Mouse (Mus musculus): Measurements from ENCODE around the gene Ccdc191. TPM values are rescaled to one million over a fixed set of nuclear protein-coding genes. Genes with fewer than 3 reads are reported as not detected.

The Ccdc191 gene
- polyA plus RNA-seq, 1 experiment from 2014 or later, result 14.1 TPM

DNA sequence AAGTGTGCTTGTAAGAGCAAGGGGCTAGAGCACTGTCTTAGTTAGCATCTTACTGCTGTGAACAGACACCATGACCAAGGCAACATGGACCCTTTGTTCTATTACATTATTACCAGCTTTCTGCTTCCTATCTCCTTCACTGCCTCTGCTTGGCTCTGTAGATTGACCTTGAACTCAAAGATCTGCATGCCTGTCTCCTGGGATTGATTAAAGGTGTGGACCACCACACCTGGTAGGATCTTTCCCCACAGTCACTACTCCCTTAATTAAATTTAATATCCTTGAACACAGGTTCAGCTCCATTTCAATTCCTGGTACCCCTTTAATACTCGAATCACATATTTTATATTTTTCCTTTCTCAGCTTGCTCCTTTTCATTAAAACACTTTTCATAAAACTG is 36.2 kb downstream of the Ccdc191 start:
- no peaks in the 10 kb centered on the region for H3K9me3 ChIP-seq (ENCODE audit: low read length)
- WGBS, result 79% methylated on average over 1 of the region's 1 CpGs
- H3K4me1 ChIP-seq (ENCODE audit: insufficient read depth, low read length), result no peaks in the 10 kb centered on the region
- H3K36me3 ChIP-seq (ENCODE audit: insufficient read depth, low read length), result no peaks in the 10 kb centered on the region
- no peak for ATAC-seq (ENCODE audit: low FRiP score, low TSS enrichment)
- no peak overlapping the region for H3K9ac ChIP-seq (replicated peaks; ENCODE audit: low read length)
- H3K27me3 ChIP-seq (ENCODE audit: insufficient read depth, low read length), result no peaks in the 10 kb centered on the region
- no peak overlapping the region for H3K4me3 ChIP-seq (ENCODE audit: low read length)
- H3K27ac ChIP-seq (ENCODE audit: low read length), result no peak overlapping the region
- H3K4me2 ChIP-seq (replicated peaks; ENCODE audit: low read depth, low read length), result no peak overlapping the region

DNA sequence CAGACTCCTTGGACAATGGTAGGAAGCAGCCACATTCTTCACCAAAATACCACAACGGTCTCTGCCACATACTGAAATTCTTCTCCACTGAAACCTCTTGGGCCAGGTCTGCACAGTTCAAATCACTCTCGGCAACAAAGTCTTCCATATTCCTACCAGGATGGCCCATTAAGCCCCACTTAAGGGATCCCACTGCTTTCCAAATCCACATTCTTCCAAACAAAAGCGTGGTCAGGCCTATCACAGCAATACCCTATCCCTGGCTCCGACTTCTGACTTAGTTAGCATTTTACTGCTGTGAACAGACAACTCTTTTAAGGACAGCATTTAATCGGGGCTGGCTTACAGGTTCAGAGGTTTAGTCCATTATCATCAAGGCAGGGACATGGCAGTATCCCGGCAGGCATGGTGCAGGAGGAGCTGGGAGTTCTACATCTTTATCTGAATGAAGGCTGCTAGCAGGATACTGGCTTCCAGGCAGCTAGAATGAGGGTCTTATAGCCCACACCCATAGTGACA is 36.8 kb downstream of the Ccdc191 start, which contains the start of gene Qtrt2:
Gene Qtrt2, minus strand, starts transcription at position 469 of the 519 bp plus-strand sequence.
- Histone ChIP-seq H3K9me3 (ENCODE audit: low read length) (no peaks in the 10 kb centered on the region), H3K36me3 (ENCODE audit: insufficient read depth, low read length) (no peaks in the 10 kb centered on the region), H3K4me3 (ENCODE audit: low read length) (no peak within 1 kb of the TSS), H3K4me2 (replicated peaks; ENCODE audit: low read depth, low read length) (no peak within 1 kb of the TSS), H3K4me1 (ENCODE audit: insufficient read depth, low read length) (no peaks in the 10 kb centered on the region), H3K27me3 (ENCODE audit: insufficient read depth, low read length) (no peaks in the 10 kb centered on the region), H3K9ac (replicated peaks; ENCODE audit: low read length) (no peak within 1 kb of the TSS), H3K27ac (ENCODE audit: low read length) (no peak within 1 kb of the TSS)
- no peak for ATAC-seq (ENCODE audit: low FRiP score, low TSS enrichment)
- 68% methylated on average over 6 of the region's 6 CpGs for WGBS

DNA sequence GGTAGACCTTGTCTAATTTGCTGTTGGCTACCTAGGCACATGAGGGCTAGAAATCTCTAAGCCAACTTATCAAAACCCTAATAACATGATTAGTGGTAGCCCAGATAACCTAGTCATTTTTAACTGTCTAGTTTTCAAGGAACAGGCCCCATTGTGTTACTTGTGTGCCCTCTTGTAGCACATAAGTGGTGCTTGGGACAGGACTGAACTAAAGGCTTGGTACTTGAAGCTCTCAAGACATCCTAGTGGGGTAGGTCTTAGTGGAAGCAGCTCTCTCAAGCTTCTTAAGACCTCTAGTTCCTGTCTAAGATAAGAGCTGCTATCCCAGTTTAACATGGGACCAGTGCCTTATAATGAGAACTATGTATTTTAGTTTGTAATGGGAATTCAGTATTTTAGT is 41.0 kb downstream of the Ccdc191 start:
- Histone ChIP-seq H3K36me3 (ENCODE audit: insufficient read depth, low read length) (no peaks in the 10 kb centered on the region), H3K4me2 (replicated peaks; ENCODE audit: low read depth, low read length) (no peak overlapping the region), H3K27me3 (ENCODE audit: insufficient read depth, low read length) (no peaks in the 10 kb centered on the region), H3K4me3 (ENCODE audit: low read length) (no peak overlapping the region), H3K4me1 (ENCODE audit: insufficient read depth, low read length) (no peaks in the 10 kb centered on the region), H3K27ac (ENCODE audit: low read length) (no peak overlapping the region), H3K9ac (replicated peaks; ENCODE audit: low read length) (no peak overlapping the region), H3K9me3 (ENCODE audit: low read length) (no peaks in the 10 kb centered on the region)
- ATAC-seq (ENCODE audit: low FRiP score, low TSS enrichment), result no peak

DNA sequence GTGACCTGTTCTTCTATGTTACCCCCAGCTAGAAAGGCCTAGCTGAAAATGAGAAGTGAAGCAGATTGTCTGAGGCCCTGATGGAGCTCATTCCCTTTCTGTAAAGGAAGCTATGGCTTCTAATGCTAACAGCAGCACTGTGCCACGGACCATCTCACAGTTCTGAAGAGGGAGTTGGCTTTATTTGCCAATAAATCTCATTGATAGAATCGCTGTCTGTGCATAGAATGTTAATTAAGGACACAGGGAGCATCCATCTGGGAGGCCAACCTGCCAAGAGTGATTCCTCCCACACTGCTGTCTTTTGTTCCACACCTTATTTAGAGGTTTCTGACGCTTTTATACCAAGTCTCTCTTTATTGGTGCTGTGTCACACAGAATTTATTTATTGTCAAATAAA is 41.9 kb downstream of the Ccdc191 start:
- no peak overlapping the region for H3K4me3 ChIP-seq (ENCODE audit: low read length)
- no peak for ATAC-seq (ENCODE audit: low FRiP score, low TSS enrichment)
- whole genome bisulfite sequencing, result 23% methylated on average over 3 of the region's 3 CpGs

DNA sequence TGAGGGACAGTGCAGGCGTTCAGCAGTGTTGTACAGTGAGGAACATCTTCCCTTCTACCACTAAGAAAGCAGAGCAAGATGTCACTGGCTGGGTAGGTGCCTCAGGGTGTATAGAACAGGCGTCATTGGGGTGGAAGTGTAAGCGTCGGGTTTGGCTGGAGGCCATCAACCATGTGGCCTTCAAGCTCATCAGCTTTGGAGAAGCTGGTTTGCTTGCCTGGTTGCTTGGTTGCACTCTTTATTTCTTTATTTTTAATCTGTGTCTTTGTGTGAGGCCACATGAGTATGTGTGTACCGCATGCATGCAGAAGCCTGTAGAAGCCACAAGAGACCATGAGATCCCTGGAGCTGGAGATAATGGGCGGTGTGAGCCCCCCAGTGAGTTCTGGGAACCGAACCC is 42.7 kb downstream of the Ccdc191 start:
- no peak for ATAC-seq (ENCODE audit: low FRiP score, low TSS enrichment)
- H3K4me3 ChIP-seq (ENCODE audit: low read length), result no peak overlapping the region
- H3K4me1 ChIP-seq (ENCODE audit: insufficient read depth, low read length), result no peaks in the 10 kb centered on the region
- 92% methylated on average over 7 of the region's 7 CpGs for WGBS
- H3K27ac ChIP-seq (ENCODE audit: low read length), result no peak overlapping the region
- no peak overlapping the region for H3K9ac ChIP-seq (replicated peaks; ENCODE audit: low read length)
- no peak overlapping the region for H3K4me2 ChIP-seq (replicated peaks; ENCODE audit: low read depth, low read length)
- no peaks in the 10 kb centered on the region for H3K36me3 ChIP-seq (ENCODE audit: insufficient read depth, low read length)
- no peaks in the 10 kb centered on the region for H3K27me3 ChIP-seq (ENCODE audit: insufficient read depth, low read length)
- no peaks in the 10 kb centered on the region for H3K9me3 ChIP-seq (ENCODE audit: low read length)

More for the DNA sequence above, 41.9 kb downstream of the Ccdc191 start:
- Histone ChIP-seq H3K27me3 (ENCODE audit: insufficient read depth, low read length) (no peaks in the 10 kb centered on the region), H3K4me2 (replicated peaks; ENCODE audit: low read depth, low read length) (no peak overlapping the region), H3K36me3 (ENCODE audit: insufficient read depth, low read length) (no peaks in the 10 kb centered on the region), H3K9me3 (ENCODE audit: low read length) (no peaks in the 10 kb centered on the region), H3K9ac (replicated peaks; ENCODE audit: low read length) (no peak overlapping the region), H3K4me1 (ENCODE audit: insufficient read depth, low read length) (no peaks in the 10 kb centered on the region), H3K27ac (ENCODE audit: low read length) (no peak overlapping the region)

DNA sequence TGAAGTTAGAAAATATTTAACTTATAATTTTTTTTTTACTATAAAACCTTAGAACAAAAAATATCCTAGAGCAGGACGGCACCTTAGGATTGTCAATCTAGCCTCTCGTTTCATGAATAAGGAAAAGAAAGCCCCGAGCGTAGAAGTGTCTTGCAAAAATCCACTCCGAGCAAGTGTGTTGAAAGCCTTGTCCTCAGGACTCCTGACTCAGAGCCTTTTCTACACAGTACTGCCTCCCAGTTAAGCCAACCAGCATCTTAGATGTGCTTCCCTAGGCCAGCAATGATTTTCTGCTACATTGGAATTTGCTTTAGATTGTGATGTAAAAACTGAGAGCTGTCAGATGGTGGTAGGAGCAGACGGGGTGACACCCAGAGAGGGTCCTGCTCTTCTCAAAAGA is 43.4 kb downstream of the Ccdc191 start:
- Histone ChIP-seq H3K27ac (ENCODE audit: low read length) (no peak overlapping the region), H3K9ac (replicated peaks; ENCODE audit: low read length) (no peak overlapping the region), H3K27me3 (ENCODE audit: insufficient read depth, low read length) (no peaks in the 10 kb centered on the region), H3K4me3 (ENCODE audit: low read length) (no peak overlapping the region), H3K4me1 (ENCODE audit: insufficient read depth, low read length) (no peaks in the 10 kb centered on the region), H3K36me3 (ENCODE audit: insufficient read depth, low read length) (no peaks in the 10 kb centered on the region), H3K4me2 (replicated peaks; ENCODE audit: low read depth, low read length) (no peak overlapping the region), H3K9me3 (ENCODE audit: low read length) (no peaks in the 10 kb centered on the region)
- no peak for ATAC-seq (ENCODE audit: low FRiP score, low TSS enrichment)
- WGBS, result 84% methylated on average over 6 of the region's 6 CpGs

DNA sequence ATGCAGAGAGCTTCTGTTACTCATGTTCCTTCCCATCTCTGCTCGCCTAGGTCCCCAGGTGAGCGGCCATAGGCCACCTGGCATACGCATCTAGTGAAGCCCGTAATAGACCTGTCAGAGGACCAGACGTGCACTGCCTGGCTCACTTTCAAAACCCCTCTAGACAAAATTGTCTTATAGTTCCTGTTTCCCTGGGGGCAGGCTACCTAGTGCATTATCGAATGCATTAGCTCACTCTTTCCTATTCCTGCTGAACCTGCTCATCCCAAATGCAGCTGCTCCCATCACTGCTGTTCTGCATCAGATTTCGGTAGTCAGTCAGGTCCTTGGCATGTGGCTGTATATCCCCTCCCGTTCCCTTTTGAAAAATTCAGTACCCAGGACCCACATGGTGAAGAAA is 45.3 kb downstream of the Ccdc191 start:
- Histone ChIP-seq H3K4me3 (ENCODE audit: low read length) (no peak overlapping the region), H3K4me2 (replicated peaks; ENCODE audit: low read depth, low read length) (no peak overlapping the region), H3K9ac (replicated peaks; ENCODE audit: low read length) (no peak overlapping the region), H3K9me3 (ENCODE audit: low read length) (no peaks in the 10 kb centered on the region), H3K36me3 (ENCODE audit: insufficient read depth, low read length) (no peaks in the 10 kb centered on the region), H3K4me1 (ENCODE audit: insufficient read depth, low read length) (no peaks in the 10 kb centered on the region), H3K27ac (ENCODE audit: low read length) (no peak overlapping the region), H3K27me3 (ENCODE audit: insufficient read depth, low read length) (no peaks in the 10 kb centered on the region)
- WGBS, result 88% methylated on average over 8 of the region's 8 CpGs
- no peak for ATAC-seq (ENCODE audit: low FRiP score, low TSS enrichment)

DNA sequence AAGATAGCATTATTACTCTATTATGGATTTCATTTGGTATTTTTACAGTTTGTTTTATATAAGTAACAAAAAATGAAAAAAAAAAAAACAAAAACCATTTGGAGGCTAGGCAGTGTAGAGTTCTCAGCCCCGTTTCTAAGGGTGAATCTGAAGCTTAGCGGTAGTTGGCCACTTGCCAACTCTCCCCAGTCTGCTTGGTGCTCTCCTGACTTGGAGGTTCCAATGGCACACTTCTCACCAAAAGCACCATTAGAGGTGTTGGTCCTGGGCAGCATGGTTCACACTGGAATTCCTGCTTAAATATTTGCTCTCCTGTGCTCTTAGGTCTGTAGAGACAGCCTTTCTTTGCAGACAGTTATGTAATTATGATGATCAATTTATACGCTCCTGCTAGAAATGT is 45.8 kb downstream of the Ccdc191 start:
- H3K9me3 ChIP-seq (ENCODE audit: low read length), result no peaks in the 10 kb centered on the region
- H3K4me1 ChIP-seq (ENCODE audit: insufficient read depth, low read length), result no peaks in the 10 kb centered on the region
- no peak overlapping the region for H3K4me3 ChIP-seq (ENCODE audit: low read length)
- H3K4me2 ChIP-seq (replicated peaks; ENCODE audit: low read depth, low read length), result no peak overlapping the region
- no peaks in the 10 kb centered on the region for H3K27me3 ChIP-seq (ENCODE audit: insufficient read depth, low read length)
- no peak overlapping the region for H3K9ac ChIP-seq (replicated peaks; ENCODE audit: low read length)
- WGBS, result 73% methylated on average over 3 of the region's 3 CpGs
- ATAC-seq (ENCODE audit: low FRiP score, low TSS enrichment), result no peak
- no peak overlapping the region for H3K27ac ChIP-seq (ENCODE audit: low read length)
- no peaks in the 10 kb centered on the region for H3K36me3 ChIP-seq (ENCODE audit: insufficient read depth, low read length)

DNA sequence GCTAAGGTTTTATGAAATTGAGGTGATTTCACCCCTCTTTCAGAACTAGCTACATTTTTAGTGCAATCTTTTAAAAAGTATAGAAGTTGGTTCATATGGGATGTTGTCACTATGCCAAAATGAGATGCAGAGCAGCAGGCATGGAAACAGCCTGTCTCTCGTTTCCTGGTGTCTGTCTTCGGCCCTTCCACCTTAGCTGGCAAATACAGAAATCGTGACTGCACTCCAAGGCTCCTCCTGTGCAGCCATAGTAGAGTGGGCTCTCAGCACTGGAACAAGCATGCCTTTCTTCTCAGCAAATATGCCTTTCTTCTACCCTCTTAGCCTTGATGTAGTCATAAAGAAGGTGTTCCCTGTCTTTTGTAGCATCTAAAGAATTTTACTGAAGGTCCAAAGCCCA is 46.3 kb downstream of the Ccdc191 start:
- H3K4me3 ChIP-seq (ENCODE audit: low read length), result no peak overlapping the region
- no peak for ATAC-seq (ENCODE audit: low FRiP score, low TSS enrichment)
- no peak overlapping the region for H3K9ac ChIP-seq (replicated peaks; ENCODE audit: low read length)
- WGBS, result 79% methylated on average over 3 of the region's 3 CpGs
- no peaks in the 10 kb centered on the region for H3K4me1 ChIP-seq (ENCODE audit: insufficient read depth, low read length)
- H3K4me2 ChIP-seq (replicated peaks; ENCODE audit: low read depth, low read length), result no peak overlapping the region
- H3K27me3 ChIP-seq (ENCODE audit: insufficient read depth, low read length), result no peaks in the 10 kb centered on the region
- H3K36me3 ChIP-seq (ENCODE audit: insufficient read depth, low read length), result no peaks in the 10 kb centered on the region
- no peaks in the 10 kb centered on the region for H3K9me3 ChIP-seq (ENCODE audit: low read length)
- no peak overlapping the region for H3K27ac ChIP-seq (ENCODE audit: low read length)

DNA sequence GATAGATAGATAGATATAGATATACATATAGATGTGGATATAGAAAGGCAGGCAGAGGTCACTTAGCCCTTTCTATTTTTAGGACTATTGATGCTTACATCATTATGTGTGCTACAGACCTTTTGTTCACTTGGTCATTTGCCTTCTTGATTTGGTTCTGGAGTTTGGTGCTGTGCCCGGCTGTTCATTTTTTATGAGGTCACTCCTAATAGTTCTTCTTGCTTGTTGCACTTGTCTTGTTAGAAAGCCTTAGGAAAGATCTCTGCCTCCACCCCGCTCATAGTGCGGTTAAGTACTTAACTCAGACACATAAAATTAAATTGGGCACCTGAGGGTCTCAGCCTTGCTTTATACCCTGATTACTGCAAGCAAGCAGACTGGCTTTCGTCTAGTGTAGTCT is 51.2 kb downstream of the Ccdc191 start:
- no peak overlapping the region for H3K27ac ChIP-seq (ENCODE audit: low read length)
- H3K27me3 ChIP-seq (ENCODE audit: insufficient read depth, low read length), result no peaks in the 10 kb centered on the region
- H3K36me3 ChIP-seq (ENCODE audit: insufficient read depth, low read length), result no peaks in the 10 kb centered on the region
- 90% methylated on average over 4 of the region's 4 CpGs for WGBS
- no peak overlapping the region for H3K4me2 ChIP-seq (replicated peaks; ENCODE audit: low read depth, low read length)
- H3K4me1 ChIP-seq (ENCODE audit: insufficient read depth, low read length), result no peaks in the 10 kb centered on the region
- no peak overlapping the region for H3K4me3 ChIP-seq (ENCODE audit: low read length)
- ATAC-seq (ENCODE audit: low FRiP score, low TSS enrichment), result no peak
- no peak overlapping the region for H3K9ac ChIP-seq (replicated peaks; ENCODE audit: low read length)
- H3K9me3 ChIP-seq (ENCODE audit: low read length), result no peaks in the 10 kb centered on the region
